Mouse (Mus musculus): ENCODE measurements around the gene Hormad2.

DNA sequence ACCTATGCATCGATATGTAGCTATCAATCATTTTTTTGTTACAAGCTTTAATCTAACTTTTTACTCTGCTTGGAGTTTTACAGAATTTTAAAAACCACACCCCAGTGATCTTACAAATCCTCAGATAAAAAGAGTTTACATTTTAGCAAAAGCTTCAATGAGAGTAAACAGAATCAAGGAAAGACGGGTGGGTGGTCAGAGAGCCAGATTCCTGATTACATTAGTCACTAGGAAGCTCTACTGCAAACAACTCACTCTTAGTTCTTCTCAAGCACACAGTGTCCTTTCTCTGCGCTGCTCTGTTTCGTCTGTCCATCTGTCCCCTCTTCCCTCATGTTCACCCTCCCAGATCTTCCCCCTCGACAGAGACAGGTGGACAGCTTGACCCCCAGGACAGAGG lies 123.6 kb downstream of the Hormad2 start:
- no peak for TF ChIP-seq CTCF (IDR thresholded peaks at IDR 0.05; ENCODE audit: low read depth)
- no peak for TF ChIP-seq EP300 (optimal IDR thresholded peaks at IDR 0.05)

All from stomach, postnatal 0 days (tissue).